Mouse (Mus musculus) midbrain, embryonic 10.5 days (tissue): ENCODE measurements at regions not wholly inside any gene's neighbourhood (a gene's known extent, or its start where the extent isn't known, plus 50 kb on each side); places are given as distances from the start of the nearest gene placed in this dataset.

Experiments
- DNase-seq: peaks from one replicate; pipeline ENCODE4 v3.0.0-alpha.2; 2017; ENCODE audit warnings: low spot score
- H3K27ac ChIP-seq: fragments of 300-500 bp; sonication (generic); replicated peaks from 2 replicates; pipeline ENCODE4 v1.5.1; 2016; ENCODE audit warnings: mild to moderate bottlenecking
- H3K27me3 ChIP-seq: fragments of 300-500 bp; sonication (generic); 2 replicates; pipeline ENCODE4 v1.6.1; 2016; ENCODE audit warnings: low read depth, mild to moderate bottlenecking; ENCODE audit not compliant: poor library complexity, severe bottlenecking
- H3K36me3 ChIP-seq: fragments of 300-500 bp; sonication (generic); 2 replicates; pipeline ENCODE4 v1.6.1; 2016; ENCODE audit warnings: mild to moderate bottlenecking, moderate library complexity
- H3K4me1 ChIP-seq: fragments of 300-500 bp; sonication (generic); 2 replicates; pipeline ENCODE4 v1.6.1; 2016
- H3K4me3 ChIP-seq: fragments of 300-500 bp; sonication (generic); 2 replicates; pipeline ENCODE4 v1.5.1; 2016; ENCODE audit warnings: mild to moderate bottlenecking, moderate library complexity
- H3K9me3 ChIP-seq: fragments of 300-500 bp; sonication (generic); replicated peaks from 2 replicates; pipeline ENCODE4 v1.6.1; 2016; ENCODE audit warnings: mild to moderate bottlenecking
- WGBS: fragments of 180-500 bp; shearing (Covaris S2); methylation state at CpG from one replicate; pipeline ENCODE4 v1.1.7; 2016; 5-methylcytosine and 5-hydroxymethylcytosine counted together

- no peak for DNase-seq
- 75% methylated on average over 4 of the region's 4 CpGs for WGBS
- Histone ChIP-seq H3K4me1 (peaks cover 2% of the 10 kb centered on the region; the same call in 1 of the 2 replicates), H3K9me3 (no peaks in the 10 kb centered on the region), H3K27me3 (no peaks in the 10 kb centered on the region), H3K27ac (no peak overlapping the region), H3K36me3 (no peaks in the 10 kb centered on the region), H3K4me3 (no peak overlapping the region)
Observed at GRCm38 (mm10) chr15:51675291-51675690, 2209.4 kb upstream of the Gm7489 start.

- 95% methylated on average over 3 of the region's 3 CpGs for WGBS
- Histone ChIP-seq H3K27me3 (no peaks in the 10 kb centered on the region), H3K4me3 (no peak overlapping the region), H3K4me1 (peaks cover 2% of the 10 kb centered on the region; the same call in 1 of the 2 replicates), H3K36me3 (no peaks in the 10 kb centered on the region), H3K27ac (no peak overlapping the region), H3K9me3 (no peaks in the 10 kb centered on the region)
- DNase-seq = no peak
Observed at GRCm38 (mm10) chr15:51676694-51677093, 2208.0 kb upstream of the Gm7489 start.

DNA sequence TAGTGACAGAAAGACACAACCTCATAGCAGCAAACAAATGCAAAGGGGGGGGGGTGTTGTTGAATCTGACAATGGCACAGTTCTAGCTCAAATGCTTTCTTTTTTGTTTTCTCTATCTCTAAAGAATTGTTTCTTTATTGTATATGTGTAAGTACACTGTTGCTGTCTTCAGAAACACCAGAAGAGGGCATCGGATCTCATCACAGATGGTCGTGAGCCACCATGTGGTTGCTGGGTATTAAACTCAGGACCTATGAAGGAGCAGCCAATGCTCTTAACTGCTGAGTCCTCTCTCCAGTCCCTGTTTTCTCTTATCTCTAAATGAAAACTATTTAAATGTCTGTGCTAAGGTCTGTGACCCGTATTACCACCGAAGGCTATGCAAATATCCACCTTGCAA is 2207.4 kb upstream of the Gm7489 start:
- H3K27ac ChIP-seq = no peak overlapping the region
- peaks cover 2% of the 10 kb centered on the region; the same call in 1 of the 2 replicates for H3K4me1 ChIP-seq
- no peak overlapping the region for H3K4me3 ChIP-seq
- DNase-seq = no peak
- WGBS = 77% methylated on average over 4 of the region's 4 CpGs
- H3K36me3 ChIP-seq = no peaks in the 10 kb centered on the region
- no peaks in the 10 kb centered on the region for H3K27me3 ChIP-seq
- H3K9me3 ChIP-seq = no peaks in the 10 kb centered on the region

- no peaks in the 10 kb centered on the region for H3K9me3 ChIP-seq
- no peak overlapping the region for H3K27ac ChIP-seq
- H3K36me3 ChIP-seq = no peaks in the 10 kb centered on the region
- DNase-seq = no peak
- H3K27me3 ChIP-seq = no peaks in the 10 kb centered on the region
- 69% methylated on average over 12 of the region's 12 CpGs for WGBS
- H3K4me3 ChIP-seq = no peak overlapping the region
- no peaks in the 10 kb centered on the region for H3K4me1 ChIP-seq
Observed at GRCm38 (mm10) chr15:51679186-51679902, 2205.4 kb upstream of the Gm7489 start.

DNA sequence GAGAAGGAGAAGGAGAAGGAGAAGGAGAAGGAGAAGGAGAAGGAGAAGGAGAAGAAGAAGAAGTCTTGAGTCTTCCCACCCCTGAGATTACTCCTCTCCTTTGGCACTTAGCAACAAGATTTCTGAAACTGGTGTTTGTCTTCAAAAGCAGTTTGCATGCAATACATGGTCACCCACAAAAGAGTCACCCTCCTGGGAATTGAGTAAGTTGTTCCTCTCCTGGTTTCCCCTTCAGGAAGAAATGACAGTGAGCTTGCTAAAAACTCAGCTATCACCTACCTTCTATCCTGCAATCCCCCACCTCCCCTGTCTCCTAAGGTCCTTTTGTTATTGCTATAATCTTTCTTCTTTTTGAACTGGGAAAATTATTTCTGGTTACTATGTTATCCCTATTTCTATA is 2204.2 kb upstream of the Gm7489 start:
- no peaks in the 10 kb centered on the region for H3K27me3 ChIP-seq
- 0 out of 2 replicates have a peak, but pooled peaks cover 3% of the 10 kb centered on the region for H3K4me1 ChIP-seq
- no peaks in the 10 kb centered on the region for H3K9me3 ChIP-seq
- no peak overlapping the region for H3K4me3 ChIP-seq
- no peak for DNase-seq
- H3K27ac ChIP-seq = no peak overlapping the region
- H3K36me3 ChIP-seq = no peaks in the 10 kb centered on the region

DNA sequence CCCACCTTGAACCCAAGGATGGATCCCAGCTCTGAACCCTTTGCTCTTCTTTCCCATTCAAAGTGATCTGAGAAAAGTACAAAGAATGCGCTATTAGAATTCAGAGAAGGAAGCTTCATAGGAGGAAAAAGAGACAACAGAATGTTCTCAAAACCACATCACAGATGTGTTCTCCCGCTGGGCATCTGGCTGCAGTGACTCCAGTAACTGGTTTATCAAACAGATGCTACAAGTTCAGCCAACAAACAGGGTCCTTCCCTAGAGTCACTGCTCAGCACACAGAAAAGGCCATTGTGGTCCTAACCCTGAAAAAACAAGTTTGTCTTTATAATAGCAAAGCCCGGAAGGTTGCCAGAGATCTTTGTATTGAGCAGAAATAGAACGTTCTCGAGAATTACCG is 2203.5 kb upstream of the Gm7489 start:
- no peak for DNase-seq
- H3K4me1 ChIP-seq = 0 out of 2 replicates have a peak, but pooled peaks cover 3% of the 10 kb centered on the region
- no peak overlapping the region for H3K4me3 ChIP-seq
- H3K9me3 ChIP-seq = no peaks in the 10 kb centered on the region
- H3K27me3 ChIP-seq = no peaks in the 10 kb centered on the region
- no peak overlapping the region for H3K27ac ChIP-seq
- WGBS = 93% methylated on average over 6 of the region's 6 CpGs
- no peaks in the 10 kb centered on the region for H3K36me3 ChIP-seq

DNA sequence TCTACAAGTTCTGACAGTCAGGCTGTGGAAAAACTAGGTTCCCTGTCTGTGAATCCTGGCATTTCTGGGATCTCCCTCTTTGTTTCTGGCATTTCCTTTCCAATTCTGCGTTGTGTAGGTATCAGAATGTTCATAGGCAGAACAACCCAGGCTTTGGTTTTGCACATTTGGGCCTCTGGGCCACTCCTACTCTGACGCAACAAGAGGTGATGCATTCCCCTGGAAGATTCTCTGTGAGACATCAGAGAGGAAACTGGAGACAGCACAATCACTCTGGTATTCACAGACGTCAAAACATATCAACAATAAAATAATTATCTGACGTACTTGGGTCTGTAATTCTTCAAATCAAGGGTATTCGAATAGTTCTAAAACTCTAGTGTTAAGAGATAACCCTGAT is 2202.4 kb upstream of the Gm7489 start:
- H3K4me1 ChIP-seq = 0 out of 2 replicates have a peak, but pooled peaks cover 3% of the 10 kb centered on the region
- no peak for DNase-seq
- no peaks in the 10 kb centered on the region for H3K36me3 ChIP-seq
- H3K27me3 ChIP-seq = no peaks in the 10 kb centered on the region
- H3K27ac ChIP-seq = no peak overlapping the region
- H3K9me3 ChIP-seq = no peaks in the 10 kb centered on the region
- no peak overlapping the region for H3K4me3 ChIP-seq
- 85% methylated on average over 5 of the region's 5 CpGs for WGBS

DNA sequence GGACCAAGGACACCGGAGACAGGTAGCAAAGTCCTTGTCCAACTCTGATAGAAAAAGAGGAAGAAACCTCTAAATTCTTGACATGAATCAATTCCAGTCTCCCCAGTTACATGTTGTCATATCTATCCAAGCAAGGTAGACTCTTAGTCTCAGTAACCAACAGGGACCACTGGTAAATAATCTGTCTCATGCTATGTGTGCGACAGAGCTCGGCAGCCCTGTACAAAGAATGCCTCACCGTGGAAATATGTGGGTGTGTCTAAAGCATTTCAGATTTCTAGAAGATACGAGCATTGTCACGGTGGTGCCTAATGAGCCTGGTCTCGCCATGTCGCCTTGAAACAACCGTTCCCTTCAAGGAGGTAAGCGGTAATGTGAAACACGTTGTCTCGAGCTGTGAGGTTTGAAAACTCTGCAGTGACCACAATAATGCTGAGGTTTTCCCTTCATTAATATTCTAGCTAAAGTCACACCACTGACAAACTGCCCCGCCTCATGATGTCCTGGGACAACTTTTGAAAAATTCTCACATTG is 2197.6 kb upstream of the Gm7489 start:
- WGBS = 89% methylated on average over 13 of the region's 13 CpGs
- DNase-seq = no peak
- H3K36me3 ChIP-seq = no peaks in the 10 kb centered on the region

DNA sequence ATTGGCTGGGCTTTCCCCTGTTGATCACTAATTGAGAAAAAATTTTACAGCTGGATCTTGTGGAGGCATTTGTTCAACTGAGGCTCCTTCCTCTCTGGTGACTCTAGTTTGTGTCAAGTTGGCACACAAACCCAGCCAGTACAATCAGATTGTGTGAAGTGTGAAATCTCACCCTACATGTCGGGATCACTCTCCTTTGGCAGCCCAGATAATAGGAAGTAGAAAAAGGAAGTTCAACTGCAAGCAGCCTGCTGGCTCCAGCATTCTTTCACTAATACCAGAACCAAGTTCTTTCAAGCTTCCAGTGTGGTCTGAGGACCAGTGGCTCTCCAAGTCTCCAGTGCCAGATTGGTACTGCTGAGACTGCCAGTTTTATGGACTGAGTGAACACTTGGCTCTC is 2195.2 kb upstream of the Gm7489 start:
- no peak for DNase-seq
- WGBS = 86% methylated on average over 1 of the region's 1 CpGs

More for the DNA sequence above, 2197.6 kb upstream of the Gm7489 start:
- 0 out of 2 replicates have a peak, but pooled peaks cover 3% of the 10 kb centered on the region for H3K4me1 ChIP-seq
- H3K9me3 ChIP-seq = no peaks in the 10 kb centered on the region
- no peaks in the 10 kb centered on the region for H3K27me3 ChIP-seq
- no peak overlapping the region for H3K27ac ChIP-seq
- H3K4me3 ChIP-seq = no peak overlapping the region

DNA sequence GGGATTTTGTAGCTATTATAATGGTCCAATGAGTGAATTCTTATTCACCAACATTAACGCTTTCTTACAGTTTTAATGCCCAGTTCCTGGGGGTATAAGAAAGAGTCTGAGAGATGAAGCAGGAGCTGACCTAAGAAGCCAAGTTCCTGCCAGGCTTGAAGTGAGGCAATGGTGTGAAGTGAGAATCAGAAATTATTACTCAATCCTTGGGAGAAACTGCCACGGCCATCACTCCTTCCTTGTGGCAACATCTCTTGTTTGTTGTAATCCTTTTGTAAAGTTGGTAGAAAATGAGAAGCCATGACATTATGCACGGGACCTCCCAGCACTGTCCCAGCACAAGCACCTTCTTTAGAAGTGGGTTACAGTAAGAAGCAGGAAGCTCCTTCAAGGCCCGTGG is 2192.0 kb upstream of the Gm7489 start:
- Histone ChIP-seq H3K36me3 (no peaks in the 10 kb centered on the region), H3K4me3 (no peak overlapping the region), H3K9me3 (no peaks in the 10 kb centered on the region), H3K27ac (no peak overlapping the region), H3K4me1 (no peaks in the 10 kb centered on the region), H3K27me3 (no peaks in the 10 kb centered on the region)
- no peak for DNase-seq
- 87% methylated on average over 4 of the region's 4 CpGs for WGBS

More for the DNA sequence above, 2195.2 kb upstream of the Gm7489 start:
- Histone ChIP-seq H3K36me3 (no peaks in the 10 kb centered on the region), H3K27me3 (no peaks in the 10 kb centered on the region), H3K4me3 (no peak overlapping the region), H3K27ac (no peak overlapping the region), H3K4me1 (0 out of 2 replicates have a peak, but pooled peaks cover 3% of the 10 kb centered on the region), H3K9me3 (no peaks in the 10 kb centered on the region)

GRCm38 (mm10) chr15:51696344-51697016 is 2188.2 kb upstream of the Gm7489 start:
- DNase-seq = no peak
- H3K4me1 ChIP-seq = no peaks in the 10 kb centered on the region
- WGBS = 84% methylated on average over 11 of the region's 11 CpGs

DNA sequence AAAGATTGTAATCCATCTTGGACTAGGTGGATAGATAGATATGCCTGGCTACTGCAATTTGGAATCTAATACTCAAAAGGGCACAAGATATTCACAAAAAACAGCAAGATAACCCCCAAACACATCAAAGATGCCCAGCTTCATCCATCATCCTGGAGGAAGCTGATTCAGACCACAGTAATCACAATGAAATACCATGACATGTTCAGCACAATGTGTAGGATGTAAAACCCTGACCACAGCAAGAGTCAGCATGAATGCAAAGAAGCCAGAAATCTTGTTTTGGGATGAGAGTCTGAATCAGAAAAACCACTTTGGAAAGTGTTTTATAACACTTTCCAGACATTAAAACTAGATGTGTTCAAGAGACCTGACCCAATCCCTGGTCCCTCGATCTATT is 2180.5 kb upstream of the Gm7489 start:
- no peak for DNase-seq
- 92% methylated on average over 1 of the region's 1 CpGs for WGBS
- no peaks in the 10 kb centered on the region for H3K36me3 ChIP-seq
- H3K9me3 ChIP-seq = no peaks in the 10 kb centered on the region
- H3K4me3 ChIP-seq = no peak overlapping the region
- H3K27me3 ChIP-seq = no peaks in the 10 kb centered on the region
- no peaks in the 10 kb centered on the region for H3K4me1 ChIP-seq
- H3K27ac ChIP-seq = no peak overlapping the region

More at GRCm38 (mm10) chr15:51696344-51697016, 2188.2 kb upstream of the Gm7489 start:
- Histone ChIP-seq H3K27ac (no peak overlapping the region), H3K36me3 (no peaks in the 10 kb centered on the region), H3K9me3 (no peaks in the 10 kb centered on the region), H3K4me3 (no peak overlapping the region), H3K27me3 (no peaks in the 10 kb centered on the region)
